Mouse (Mus musculus) frontal cortex, postnatal 14 days (tissue): ENCODE measurements around the gene Spag5.

Source experiments
- DNase-seq, 2 experiments: peaks; one replicate each; pipeline ENCODE4 v3.0.0; 2022; ENCODE audit warnings: low spot score in 2 of 2

The Spag5 gene

DNA sequence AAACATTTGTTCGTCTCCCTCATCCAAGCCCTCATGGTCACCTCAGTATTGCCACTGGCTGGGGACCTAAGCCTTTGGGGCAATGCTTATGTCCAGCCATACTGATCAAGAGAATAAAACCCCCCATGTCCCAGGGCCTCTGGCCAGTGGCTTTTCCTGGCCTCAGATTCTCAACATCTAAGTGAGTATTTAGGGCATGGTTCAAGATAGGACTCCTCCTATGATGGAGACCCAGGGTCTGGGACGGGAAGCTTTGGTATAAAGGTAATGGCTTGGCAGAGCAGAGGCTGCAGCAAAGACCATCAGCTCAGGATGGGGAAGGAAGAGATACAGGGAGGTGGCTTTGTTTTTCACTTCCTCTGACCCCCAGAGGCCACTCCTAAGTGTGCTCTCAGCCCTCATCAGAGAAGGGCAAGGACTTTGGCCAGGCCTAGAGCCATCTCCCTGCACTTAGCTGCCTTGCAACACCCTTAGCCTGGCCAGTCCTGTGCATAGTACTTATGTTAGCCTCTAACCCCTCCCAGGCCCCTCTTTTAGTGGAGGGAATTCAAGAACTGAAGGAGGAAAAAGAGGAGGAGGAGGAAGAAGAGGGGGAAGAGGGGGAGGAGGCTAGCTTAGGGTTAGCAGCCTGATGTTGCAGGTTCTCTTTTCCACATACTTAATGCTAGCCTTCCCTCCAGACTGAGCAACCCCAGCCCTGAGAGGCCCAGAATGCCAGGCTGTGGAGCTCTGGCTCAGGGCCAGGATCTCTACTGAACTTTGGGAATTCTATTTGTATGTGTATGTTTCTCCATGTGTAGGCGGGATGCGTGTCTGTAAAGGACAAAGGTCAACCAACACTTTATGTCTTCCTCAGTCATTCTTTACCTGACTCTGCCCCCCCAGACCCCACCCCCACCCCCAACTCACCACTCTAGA, 48.4 kb downstream of the Spag5 start:
- no peak for DNase-seq

DNA sequence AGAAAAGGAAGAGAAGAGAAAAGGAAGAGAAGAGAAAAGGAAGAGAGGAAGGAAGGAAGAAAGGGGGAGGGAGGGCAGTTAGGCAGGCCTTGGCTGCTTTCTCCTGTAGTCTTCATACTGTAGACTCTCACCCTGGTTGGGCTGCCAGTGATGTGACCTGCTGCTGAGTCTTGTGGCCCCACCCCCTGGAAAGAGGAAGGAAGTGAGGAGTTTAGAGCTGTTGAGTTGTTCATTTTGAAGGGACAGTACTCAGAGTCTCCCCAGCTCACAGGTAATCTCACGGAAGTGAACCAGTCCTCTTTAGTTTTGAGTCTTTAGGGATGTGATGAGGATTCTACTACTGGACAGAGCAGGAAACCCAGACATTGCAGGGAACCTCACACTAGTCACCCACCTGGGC, 51.8 kb downstream of the Spag5 start:
- DNase-seq, result no peak

DNA sequence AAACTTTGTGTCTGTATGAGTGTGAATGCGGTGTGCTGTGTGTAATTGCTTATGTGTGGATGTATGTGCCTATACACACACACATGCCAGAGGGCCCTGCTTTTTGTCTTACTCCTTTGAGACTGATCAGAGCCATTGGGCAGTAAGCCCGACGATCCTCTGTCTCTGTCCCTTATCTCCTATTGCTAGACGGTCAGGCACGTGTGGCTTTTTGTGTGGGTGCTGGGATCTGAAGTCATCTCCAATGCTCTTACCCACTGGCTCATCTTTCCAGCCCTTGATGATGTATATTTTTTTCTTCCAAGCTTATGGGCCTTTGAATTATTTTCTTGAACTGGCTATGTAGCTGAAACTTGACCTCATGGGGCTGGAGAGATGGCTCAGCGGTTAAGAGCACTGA, 53.6 kb downstream of the Spag5 start:
- no peak for DNase-seq

DNA sequence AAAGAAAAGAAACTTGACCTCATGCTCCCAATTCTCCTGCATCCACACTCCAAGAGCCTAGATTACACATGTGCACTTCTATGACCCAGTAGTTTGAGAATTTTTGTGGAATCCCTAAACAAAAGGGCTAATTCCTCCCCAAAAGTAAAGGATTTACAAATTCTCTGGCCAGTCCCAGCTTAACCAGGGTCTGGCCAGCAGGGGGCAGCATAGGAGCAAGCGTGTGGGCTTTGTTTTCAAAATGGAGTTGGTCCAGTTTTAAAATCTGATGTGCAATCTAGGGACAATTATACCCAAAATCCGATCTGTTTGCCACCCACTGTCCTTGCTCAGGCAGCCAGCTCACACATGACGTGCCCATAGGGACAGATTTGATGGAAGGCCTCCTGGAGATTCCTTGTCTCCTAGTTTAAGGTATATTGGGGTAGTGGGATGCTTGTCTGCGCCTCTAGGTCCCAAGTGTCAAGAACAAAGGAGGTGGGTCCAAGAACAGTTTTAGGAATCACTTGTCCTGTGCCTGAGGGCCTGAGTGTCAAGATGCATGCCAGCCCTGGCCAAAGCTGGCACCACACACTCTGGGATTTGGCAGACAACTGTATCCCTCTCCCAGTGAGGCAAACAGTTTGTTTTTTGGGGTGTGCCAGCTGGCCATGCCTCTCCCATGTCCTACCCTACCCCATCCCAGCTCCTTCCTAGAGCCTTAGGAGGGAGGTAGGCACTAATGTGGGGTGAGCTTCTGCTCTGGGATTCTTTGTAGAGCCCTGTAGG, 54.3 kb downstream of the Spag5 start:
- peak in 1 of 2 experiments; percentile 39 for DNase-seq

DNA sequence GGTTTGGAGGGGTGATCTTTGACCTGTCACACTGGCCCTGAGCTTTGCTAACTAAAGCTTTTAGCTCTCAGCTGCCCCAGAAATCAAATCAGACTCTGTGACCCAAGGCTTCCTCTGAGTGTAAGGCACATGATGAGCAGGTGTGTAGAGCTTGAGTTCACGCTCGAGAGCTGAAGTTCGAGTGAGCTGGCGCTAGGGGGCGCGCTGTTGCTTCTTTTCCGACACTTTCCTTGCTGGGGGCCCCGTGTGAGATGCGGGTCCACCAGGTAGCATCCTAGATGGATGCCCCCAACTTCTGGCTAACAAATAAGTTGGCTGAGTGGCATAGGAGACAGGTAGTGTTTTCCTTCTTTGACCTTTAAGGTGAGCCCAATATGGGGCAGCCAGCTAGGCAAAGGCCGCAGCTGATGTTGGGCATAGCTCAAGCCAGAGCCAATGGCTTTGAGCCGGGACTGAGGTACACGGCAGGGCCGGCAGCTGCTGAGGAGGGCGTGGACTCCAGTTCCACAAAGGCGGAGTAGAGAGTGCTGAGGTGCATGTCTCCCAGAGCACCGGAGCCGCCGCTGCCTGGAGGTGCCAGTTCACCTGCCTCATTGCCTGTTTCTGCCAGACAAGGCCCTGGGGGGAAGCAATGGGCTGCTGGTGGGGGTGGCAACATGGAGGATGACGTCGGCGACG, 57.1 kb downstream of the Spag5 start:
- peak in 1 of 2 experiments; percentile 41 for DNase-seq

DNA sequence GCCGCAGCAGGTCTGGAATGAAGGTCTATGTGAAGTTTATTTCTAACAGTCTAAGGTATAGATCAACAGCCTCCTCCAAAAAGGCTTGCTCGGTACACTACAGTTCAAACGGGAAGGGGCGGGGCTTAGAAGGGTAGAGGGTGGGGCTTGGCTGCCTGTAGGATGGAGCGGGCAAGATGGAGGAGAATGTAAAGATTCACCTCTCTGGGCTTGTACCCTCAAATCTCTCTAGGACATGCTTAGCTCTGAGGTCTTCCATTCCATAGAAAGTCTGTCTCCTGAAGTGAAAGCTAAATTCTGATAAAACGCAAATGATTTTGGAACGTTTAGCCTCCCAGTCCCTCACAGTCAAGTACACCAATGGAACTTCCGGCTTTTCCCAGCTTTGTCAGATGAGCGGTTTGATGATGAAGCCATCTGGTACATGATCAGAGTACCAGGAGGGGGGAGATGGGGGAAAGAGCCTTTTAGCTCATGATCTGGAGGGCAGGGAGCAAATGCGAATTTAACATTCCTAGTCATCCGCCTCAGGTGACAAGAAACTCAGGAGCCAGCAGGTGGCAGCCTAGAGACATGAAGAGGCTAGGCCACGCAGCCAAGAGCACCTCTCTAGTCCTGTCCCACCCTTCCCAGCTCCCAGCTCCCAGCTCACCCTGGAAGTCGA, 58.9 kb downstream of the Spag5 start:
- peak in 1 of 2 experiments; percentile 56 for DNase-seq

DNA sequence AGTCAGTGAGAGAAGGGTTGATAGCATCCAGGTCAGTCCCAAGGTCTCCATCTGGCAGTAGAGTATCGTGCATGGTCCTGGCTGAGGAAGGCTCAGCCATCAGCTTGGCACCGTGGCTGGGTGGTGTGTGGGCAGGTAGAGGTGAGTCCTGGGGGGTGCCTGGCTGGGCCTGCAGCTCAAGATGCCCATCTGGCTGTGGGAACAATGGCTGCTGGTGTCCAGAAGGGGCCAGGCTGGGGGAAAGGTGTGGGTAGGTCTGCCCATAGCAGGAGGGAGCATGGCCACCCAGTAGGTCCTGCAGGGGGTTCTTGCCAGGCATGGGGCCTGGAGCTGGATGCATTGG, 59.4 kb downstream of the Spag5 start:
- DNase-seq, result no peak

DNA sequence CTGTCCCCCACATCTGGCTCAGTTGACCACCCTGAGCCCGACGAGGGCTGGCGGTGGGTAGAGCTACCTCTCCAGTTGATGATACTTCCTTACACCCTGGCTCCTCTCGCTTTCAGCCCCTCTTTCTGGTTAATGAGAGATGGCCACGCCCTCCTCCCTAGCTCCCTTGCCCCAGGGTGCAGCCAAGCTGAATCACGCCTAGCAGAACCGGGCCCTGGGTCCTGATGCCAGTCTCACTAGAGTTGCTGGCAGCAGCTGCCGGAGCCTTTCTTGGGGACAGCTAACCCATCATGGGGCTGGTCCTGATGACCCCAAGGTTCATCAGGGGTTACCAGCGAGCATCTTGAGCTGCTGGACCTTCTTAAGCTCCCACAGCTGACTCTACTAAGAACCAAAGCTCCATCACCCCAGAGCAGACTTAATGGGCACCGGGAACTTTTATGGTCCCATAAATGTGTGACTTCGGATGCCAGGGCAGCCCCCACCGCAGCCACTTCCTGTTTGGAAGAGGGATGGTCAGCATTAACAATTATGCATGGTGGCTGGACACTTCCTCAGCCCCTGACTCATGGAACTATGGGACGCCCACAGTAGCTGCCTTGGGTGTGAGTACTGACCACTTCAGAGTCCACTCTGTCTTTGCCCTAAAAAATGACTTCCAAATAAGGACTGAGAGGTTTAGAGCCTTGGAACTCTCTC, 62.1 kb downstream of the Spag5 start:
- no peak for DNase-seq

DNA sequence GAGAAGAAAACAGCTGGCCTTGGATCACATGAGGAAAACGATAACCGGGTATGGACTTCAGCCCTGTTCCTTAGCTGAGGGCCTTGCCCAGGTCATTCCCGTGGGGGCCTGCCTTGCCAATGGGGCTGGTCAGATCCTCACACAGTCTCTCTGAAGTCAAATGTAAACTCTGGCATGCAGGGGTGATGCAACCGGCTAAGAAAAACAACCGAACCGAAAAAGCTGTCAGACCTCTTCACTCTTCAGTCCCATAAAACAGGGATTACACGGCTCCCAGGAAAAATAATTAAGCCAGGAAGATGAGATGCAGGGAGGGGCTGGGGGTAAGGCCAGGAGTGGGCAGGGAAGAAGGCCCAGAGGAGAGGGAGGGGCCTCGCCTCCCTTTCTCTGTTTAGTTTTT, 62.8 kb downstream of the Spag5 start:
- no peak for DNase-seq

DNA sequence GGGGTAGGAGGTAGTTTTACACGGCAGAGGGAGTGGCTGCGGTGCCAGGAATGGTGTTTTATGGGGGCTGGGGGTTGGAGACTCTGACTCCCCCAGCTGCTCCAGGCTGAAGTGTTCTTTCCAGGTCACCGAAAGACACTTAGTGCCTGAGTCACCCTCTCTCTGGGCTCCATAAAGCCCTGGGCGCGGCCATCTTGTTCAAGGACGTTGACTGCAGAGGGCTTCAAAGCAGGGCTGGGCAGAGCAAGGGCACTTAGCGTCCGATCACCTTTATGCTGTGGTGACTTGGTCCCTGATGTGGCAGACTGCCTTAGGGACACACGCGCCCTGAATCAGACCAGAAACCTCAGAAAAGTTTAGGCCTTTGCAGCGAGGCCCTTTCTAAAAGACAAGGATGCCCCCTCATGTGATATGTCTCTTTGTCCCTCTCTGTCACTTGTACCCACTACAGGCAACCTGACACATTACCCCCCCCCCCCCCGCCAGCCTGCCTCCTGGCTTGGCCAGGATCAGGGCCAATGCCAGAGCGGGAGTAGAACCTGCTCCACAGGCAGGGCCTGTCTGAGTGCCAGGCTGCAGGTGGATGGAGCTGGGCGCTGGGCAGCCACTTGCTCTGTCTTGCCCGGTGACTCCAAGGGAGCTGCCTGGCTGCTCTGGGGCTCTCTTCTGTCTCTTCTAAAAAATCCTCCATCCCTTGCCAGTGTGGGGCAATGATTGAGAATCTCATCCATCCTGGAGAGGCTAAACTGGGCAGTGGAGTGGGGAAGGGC, 66.3 kb downstream of the Spag5 start:
- no peak for DNase-seq

DNA sequence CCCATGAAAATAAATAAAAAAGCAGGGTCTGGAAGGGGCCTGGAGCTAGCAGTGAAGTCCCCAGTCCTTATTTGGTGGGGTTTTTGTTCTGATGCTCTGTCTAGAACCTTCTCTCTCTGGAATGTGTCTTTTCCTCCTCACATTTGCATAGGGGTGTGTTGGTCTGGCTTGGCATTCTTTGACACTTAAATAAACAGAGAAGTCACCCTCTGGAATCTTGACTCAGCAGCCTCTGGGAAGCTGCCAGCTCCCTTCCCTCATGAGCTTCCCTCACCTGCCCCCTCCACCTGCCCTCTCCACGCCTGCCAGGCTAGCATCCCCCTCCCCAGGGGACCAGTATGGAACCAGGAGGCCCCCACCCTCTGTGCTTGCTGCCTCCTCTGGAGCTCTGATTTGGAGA, 69.1 kb downstream of the Spag5 start:
- no peak for DNase-seq

DNA sequence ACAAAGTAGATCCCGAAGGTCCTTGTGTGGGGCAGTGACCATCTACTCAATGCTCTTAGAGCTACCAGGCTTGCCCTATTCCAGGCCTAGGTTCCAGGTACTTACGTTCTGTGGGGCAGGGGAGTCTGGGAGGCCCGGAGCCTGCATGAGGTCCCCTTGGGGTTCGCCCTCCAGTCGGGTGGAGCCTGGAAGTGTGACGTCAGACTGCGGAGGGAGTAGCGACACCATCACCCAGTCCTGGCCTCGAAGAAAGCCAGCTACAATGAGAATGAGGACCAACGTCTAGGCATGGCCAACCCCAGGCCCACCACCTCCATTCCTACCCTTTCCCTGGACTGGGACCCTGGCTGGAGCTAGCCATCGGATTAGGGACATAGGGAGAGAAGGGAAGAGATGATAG, 70.4 kb downstream of the Spag5 start:
- DNase-seq, result no peak
